Mouse (Mus musculus) erythroid progenitor cell, adult 5-6 weeks (primary cell): ENCODE measurements around the gene Gstp2. TPM values are rescaled to one million over a fixed set of nuclear protein-coding genes. Genes with fewer than 3 reads are reported as not detected.
"Not testable (repeated sequence)": the region's sequence is repeated elsewhere in the genome, so short reads cannot be mapped to it uniquely, and the experiment has no call there.

Experiments used
- ATAC-seq: replicated peaks from 2 replicates; pipeline ENCODE4 v1.8.0; 2016; ENCODE audit warnings: moderate number of reproducible peaks, mild to moderate bottlenecking, moderate TSS enrichment, inconsistent platforms; ENCODE audit not compliant: poor library complexity, low FRiP score, severe bottlenecking
- total RNA-seq, 2 experiments: library from RNA; stranded (forward) in 1 of 2; stranded (reverse) in 1 of 2; fragments of 150-400 nt in 1 of 2; fragments of 186-747, 209-891 nt in 1 of 2; gene quantifications; 2 replicates each; pipeline versions ENCODE4 v1.2.3 to v1.2.4; 2015 to 2017; ENCODE audit warnings: low replicate concordance in 2 of 2

Gene Gstp2
- total RNA-seq, 2 experiments from 2014 or later: 3.2 TPM; not detected in 1

DNA sequence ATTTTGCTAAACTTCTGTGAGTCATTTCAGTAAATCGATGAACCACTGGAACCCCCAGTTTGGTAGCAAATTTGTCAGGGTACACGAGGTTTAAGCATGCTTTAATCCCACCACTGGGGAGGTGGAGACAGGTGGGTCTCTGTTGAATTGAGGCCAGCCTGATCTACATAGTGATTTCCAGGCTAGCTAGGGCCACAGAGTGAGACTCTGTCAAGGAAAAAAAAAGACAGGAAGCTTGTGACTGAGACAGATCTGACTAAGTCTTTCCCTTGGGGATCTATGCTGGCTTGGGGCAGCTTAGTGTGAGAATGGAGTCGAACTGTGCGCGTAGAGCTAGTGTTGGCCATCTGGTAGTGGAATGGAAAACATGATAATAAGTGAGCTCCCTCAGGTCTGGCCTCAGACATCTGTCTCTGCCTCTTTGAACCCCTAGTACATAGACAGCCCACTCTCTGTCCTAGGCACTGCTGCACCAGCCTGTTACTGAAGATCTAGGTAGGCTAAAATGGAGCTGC, 6.8 kb upstream of the Gstp2 start:
- no peak for ATAC-seq

- no peak for ATAC-seq
Measured at GRCm38 (mm10) chr19:4051741-4052515, 6.1 kb upstream of the Gstp2 start.

GRCm38 (mm10) chr19:4051016-4051415, 5.2 kb upstream of the Gstp2 start:
- ATAC-seq: no peak

GRCm38 (mm10) chr19:4049069-4049468, 3.2 kb upstream of the Gstp2 start:
- ATAC-seq: not testable (repeated sequence)

DNA sequence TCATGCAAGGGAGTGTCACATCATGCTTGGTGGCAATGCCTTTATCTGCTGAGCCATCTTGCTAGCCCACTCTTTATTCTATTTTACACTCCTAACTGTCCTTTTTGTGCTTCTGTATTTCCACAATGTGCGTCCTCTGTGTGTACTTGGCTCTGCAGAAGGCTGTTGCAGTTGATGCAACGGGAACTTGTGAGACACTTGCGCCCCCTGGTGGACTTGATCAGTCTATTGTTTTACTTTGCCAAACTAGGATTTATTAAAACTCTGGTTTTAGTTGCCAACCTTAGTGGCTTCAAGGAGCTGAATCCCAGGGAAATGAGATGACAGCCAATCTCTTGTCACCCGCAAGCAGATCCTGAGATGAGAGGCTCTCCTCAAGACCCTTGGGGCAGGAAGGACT, 2.0 kb upstream of the Gstp2 start:
- ATAC-seq: peak; percentile 33; the same call in 1 of the 2 replicates

- peak; percentile 84 for ATAC-seq
Measured at GRCm38 (mm10) chr19:4046866-4047254, 1.0 kb upstream of the Gstp2 start.

GRCm38 (mm10) chr19:4044109-4044508, 1.7 kb downstream of the Gstp2 start:
- not testable (repeated sequence) for ATAC-seq

- no peak for ATAC-seq
Measured at GRCm38 (mm10) chr19:4042124-4042523, 3.7 kb downstream of the Gstp2 start.

GRCm38 (mm10) chr19:4041500-4041899, 4.3 kb downstream of the Gstp2 start:
- not testable (repeated sequence) for ATAC-seq

DNA sequence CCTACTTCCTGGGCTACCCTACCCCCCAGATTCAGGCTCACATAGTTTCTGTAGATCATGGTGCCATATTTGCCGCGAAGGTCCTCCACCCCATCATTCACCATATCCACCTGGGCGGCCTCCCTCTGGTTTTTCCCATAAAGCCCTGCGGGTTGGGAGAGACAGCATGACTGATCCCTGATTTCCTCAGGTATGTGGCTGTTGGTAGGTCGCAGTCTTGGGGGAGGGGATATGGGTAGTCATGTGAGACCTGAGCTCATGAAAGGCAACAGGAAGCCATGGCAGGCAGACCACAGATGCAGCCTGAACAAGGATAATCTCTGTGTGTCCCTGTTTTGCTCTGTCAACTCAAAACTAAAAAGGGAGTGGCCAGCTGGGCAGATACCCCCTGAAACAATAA, 4.9 kb downstream of the Gstp2 start:
- not testable (repeated sequence) for ATAC-seq

- ATAC-seq: peak; percentile 89
Measured at GRCm38 (mm10) chr19:4037788-4038232, 8.0 kb downstream of the Gstp2 start, which contains the start of gene Gstp1. Gstp1 (minus strand) TSS chr19:4037985.

GRCm38 (mm10) chr19:4037154-4037787, 8.6 kb downstream of the Gstp2 start:
- not testable (repeated sequence) for ATAC-seq

GRCm38 (mm10) chr19:4036327-4037045, 9.3 kb downstream of the Gstp2 start:
- ATAC-seq: no peak

DNA sequence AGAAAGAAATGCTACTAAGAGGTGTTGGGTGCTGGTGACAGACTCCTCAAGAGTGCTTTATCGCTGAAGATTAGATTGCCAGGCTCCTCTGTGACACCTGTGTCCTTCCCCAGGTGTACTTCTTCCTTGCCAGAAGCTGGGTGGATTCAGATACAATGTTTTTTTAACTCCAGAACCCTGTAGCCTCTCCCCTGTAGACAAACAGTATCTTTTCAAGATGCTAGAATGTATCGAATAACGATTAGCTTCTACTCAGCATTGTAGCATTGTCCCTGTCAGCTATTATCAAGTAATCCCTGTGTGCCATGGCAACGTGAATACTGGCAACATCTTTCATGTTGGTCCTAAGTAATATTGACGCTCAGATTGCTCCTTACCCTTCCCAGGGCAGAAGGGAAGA, 12.1 kb downstream of the Gstp2 start:
- ATAC-seq: no peak

DNA sequence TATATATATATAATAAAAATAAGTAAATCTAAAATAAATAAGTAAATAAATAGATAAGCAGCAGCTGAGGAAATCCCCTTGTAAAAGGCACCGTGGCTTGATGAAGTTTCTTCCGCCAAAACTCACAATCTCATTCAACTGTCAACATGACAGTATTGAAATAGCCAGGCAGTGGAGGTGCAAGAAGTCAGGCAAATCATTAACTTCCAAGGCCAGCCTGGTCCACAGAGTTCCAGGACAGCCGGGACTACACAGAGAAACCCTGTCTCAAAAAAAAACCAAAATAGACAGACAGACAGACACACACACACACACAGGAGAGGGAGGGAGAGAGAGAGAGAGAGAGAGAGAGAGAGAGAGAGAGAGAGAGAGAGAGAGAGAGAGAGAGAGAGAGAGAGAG, 12.5 kb downstream of the Gstp2 start:
- ATAC-seq: no peak

DNA sequence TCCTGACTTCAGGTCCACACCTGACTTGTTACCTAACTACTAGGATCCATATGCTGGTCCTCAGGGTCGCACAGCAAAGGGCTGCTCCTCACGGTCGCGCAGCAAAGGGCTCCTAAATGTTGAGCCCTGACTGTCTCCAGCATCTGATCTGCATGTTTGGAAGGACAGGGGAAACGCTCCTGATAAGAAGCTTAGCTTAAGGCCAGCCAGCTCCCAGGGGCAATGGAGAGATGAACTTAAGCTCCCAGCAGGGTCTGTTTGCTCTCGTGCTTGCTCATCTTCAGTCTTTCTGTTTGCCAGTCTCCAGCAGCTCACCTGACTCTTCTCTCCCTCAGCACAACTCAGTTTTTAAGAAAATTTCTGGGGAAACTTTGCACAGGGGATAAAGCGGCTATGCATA, 13.2 kb downstream of the Gstp2 start:
- no peak for ATAC-seq

DNA sequence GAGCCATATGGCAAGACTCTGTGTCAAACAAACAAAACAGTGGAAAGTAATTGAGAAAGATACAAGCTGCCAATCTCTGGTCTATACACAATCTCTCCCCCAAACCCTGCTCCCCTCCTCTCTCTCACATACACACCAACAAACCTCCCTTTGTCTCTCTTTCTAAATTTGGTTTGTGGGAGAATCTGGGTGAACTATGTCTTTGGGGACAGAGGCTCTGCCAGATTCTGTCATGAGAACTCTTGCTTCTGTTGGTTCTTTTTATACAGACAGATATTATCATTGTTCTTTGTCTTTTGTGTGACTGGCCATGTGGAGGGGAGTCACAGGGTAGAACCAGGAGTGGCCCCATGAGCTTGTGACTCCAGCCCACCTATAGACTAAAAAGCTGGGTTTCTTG, 18.2 kb downstream of the Gstp2 start:
- no peak for ATAC-seq

- ATAC-seq: no peak
Measured at GRCm38 (mm10) chr19:4023185-4023584, 22.6 kb downstream of the Gstp2 start.

- peak; percentile 94 for ATAC-seq
Measured at GRCm38 (mm10) chr19:4018743-4019583, 26.9 kb downstream of the Gstp2 start.
